Mouse (Mus musculus) testis, adult 2 months (tissue): ENCODE data around the gene Mcf2l.

Source experiments
- CTCF ChIP-seq: fragments of 200-500 bp; IDR thresholded peaks from 2 replicates; pipeline ENCODE4 v1.5.1; 2012; ENCODE audit warnings: low read depth, mild to moderate bottlenecking, inconsistent platforms, low read length, moderate library complexity; ENCODE audit not compliant: control insufficient read depth, insufficient read depth, insufficient replicate concordance
- POLR2A ChIP-seq: fragments of 200-500 bp; IDR thresholded peaks from 2 replicates; pipeline ENCODE4 v1.6.1; 2012; ENCODE audit warnings: low read depth, mild to moderate bottlenecking, inconsistent platforms, low read length, moderate library complexity; ENCODE audit not compliant: control insufficient read depth

- TF ChIP-seq CTCF = no peak
- no peak for TF ChIP-seq POLR2A
Measured at GRCm38 (mm10) chr8:12983681-12984467, 110.3 kb downstream of the Mcf2l start.
